Mouse (Mus musculus) lung, adult 2 months (tissue): ENCODE data around the gene Vwa8.

ENCODE experiments used
- CTCF ChIP-seq: fragments of 200-500 bp; IDR thresholded peaks from 2 replicates; pipeline ENCODE4 v1.5.1; 2011; ENCODE audit warnings: mild to moderate bottlenecking, low read length, control low read depth; ENCODE audit not compliant: insufficient read depth
- POLR2A ChIP-seq: fragments of 200-500 bp; IDR thresholded peaks from 2 replicates; pipeline ENCODE4 v1.6.1; 2011; ENCODE audit warnings: low read depth, mild to moderate bottlenecking, control low read depth, low read length, borderline replicate concordance; ENCODE audit errors: extremely low read depth

- TF ChIP-seq CTCF (no peak), POLR2A (no peak)
Observed at GRCm38 (mm10) chr14:79021725-79022124, 172.9 kb downstream of the Vwa8 start.
